Mouse (Mus musculus): ENCODE measurements at regions not wholly inside any gene's neighbourhood (a gene's known extent, or its start where the extent isn't known, plus 50 kb on each side); places are given as distances from the start of the nearest gene placed in this dataset.

DNA sequence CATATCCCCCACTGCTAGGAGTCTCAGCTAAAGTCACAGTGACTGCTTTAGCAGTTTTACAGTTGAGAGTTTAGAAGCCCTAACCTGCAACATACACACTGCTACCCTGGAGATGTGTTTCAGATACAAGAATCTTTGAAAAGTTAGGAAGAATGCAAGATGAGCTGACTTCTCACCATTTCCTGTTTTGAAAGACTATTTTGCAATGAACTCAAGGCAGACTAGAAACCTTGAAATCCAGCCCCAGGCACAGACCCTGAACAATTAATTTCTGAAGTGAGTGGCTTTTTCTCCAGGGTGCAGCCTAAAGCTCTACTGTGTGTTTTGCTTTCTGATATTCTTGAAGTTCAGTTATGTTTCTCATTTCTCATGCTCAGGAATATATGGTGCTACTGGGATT lies 440.6 kb downstream of the Nebl start:
- DNase-seq: no peak

GRCm38 (mm10) chr2:17287598-17287997 lies 443.7 kb downstream of the Nebl start:
- peak; percentile 72 for DNase-seq

GRCm38 (mm10) chr2:17249960-17250359 lies 481.3 kb downstream of the Nebl start:
- DNase-seq: no peak

- DNase-seq: no peak
Measured at GRCm38 (mm10) chr2:17245821-17246220, 485.4 kb downstream of the Nebl start.

GRCm38 (mm10) chr2:17215607-17216006 lies 515.7 kb downstream of the Nebl start:
- DNase-seq: no peak

- DNase-seq: no peak
Measured at GRCm38 (mm10) chr2:17214881-17215280, 516.4 kb downstream of the Nebl start.

DNA sequence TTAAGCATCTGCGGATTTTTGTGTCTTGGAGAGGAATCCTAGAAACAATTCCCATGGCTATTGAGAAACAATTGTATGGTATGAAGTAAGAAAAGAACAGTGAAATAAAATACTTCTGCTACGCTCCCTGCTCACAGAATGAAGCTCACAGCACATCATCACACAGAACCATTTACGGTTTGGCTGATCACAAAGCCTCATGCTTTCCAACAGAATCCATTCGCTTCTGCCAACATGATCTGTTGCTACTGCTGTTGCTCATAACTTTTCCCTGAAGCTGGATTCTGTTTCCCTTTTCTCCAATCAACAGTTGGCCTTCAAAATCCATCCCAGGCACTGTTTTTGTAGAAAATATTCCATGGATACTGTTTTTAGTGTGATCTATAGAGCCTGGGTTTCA lies 518.7 kb downstream of the Nebl start:
- DNase-seq: no peak

DNA sequence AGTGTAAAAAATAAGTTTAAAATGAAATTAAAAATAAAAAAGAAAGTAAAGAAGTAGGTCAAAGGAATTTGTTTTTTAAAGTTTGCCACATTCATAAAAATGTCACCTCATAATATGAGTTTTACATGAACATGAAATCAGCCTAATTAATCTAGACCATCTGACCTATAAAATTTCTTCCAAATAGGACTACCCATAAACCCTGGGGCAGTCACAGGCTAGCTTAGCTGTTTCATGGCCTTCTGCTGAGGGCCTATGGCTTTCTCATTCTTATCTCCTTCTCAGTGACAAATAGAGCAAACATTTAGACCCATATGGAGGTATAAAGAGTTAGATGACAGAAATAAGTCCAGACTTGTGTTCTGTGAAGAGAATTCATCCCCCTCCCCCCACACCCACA lies 520.2 kb downstream of the Nebl start:
- no peak for DNase-seq

DNA sequence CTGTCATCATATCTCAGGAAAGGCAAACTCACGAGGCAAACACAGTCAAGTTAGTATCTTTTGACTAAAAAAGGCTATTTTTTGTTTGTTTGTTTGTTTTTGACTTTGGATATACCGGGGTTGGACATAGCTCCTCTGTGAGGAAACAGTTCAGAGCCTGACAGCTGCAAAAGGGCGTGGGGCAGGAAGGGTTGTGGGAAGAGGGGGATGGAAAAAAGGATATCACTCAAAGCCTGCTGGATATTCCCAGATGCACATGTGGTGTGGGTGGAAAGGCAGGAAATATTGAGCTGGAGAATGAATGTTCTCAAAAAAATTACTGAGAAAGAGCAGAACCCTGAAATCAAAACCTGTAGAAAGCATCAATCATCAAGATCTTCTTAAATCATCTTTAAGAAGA lies 537.7 kb downstream of the Nebl start:
- no peak for DNase-seq

- no peak for DNase-seq
Measured at GRCm38 (mm10) chr2:17189169-17189568, 542.1 kb downstream of the Nebl start.

DNA sequence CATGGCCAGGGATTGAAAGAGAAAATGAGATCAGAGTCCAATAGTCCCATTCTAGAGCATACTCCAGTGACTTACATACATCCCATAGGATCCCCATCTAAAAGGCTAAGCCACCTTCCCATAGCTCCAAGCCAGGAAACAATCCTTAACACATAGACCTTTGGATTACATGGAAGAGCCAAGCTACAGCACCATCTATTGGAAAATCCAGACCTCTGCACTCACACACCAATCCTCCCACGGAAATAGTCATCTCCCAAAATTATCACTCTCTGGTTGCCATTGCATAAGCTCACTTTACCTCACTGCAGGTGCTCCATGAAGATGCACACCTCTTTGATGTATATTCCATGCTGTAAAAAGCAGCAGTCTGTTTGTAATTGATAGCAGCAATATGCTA lies 543.4 kb downstream of the Nebl start:
- no peak for DNase-seq

DNA sequence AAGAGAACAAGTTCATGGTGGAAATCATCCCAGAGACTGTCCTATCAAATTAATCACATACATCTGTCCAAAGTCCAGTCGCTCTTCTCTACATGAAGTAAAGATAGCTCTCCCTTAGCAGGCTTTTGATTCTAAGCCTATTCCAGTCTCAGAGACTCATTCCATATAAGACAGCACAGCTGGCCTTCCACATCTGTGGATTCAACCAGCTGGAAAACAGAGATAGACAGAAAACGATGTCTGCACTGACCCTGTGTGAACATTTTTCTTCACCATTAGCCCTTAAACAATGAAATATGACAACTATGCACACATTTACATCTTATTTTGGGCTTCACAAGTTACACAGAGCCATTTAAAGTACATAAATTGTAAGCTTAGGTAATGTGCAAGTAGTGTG lies 547.6 kb downstream of the Nebl start:
- no peak for DNase-seq

DNA sequence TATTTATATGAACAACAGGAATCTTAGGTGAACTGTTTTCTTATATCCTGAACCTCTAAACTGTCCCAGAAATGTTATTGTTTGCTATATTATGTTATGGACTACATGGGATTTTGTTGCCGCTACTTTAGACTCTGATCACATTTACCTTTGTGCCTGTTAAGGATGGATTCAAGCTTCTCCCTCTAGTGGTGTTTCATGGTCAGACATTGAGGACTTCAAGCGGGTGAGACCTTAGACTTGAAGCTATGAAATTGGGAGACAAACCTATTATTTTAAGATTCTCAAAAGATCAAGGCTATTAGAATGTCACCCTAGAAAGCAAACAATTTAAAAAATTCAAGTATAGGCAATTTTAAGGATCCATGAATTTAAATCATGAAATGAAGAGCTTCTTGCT lies 549.7 kb downstream of the Nebl start:
- DNase-seq: no peak

GRCm38 (mm10) chr2:17168896-17169295 lies 562.4 kb downstream of the Nebl start:
- DNase-seq: no peak

DNA sequence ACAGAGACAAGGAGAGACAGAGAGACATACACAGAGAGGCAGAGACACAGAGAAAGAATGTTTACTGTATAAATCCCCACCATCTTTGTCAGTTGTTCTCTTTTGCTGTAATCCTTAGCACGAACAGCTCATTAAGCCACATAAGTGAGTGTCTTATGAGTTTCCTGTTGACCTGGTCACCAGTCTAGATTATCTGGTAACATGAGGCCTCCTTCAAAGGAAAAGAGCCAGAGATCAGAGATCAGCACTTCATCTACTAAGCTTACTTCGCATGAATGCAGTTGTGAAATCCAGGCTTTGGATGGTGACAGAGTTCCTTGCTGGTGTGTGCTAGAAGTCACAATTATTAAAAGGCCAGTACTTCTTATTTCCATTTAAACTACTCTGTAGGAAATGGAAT lies 566.2 kb downstream of the Nebl start:
- DNase-seq: peak; percentile 45

- DNase-seq: peak; percentile 45
Measured at GRCm38 (mm10) chr2:17158463-17158862, 572.8 kb downstream of the Nebl start.

- no peak for DNase-seq
Measured at GRCm38 (mm10) chr2:17157336-17157735, 573.9 kb downstream of the Nebl start.

GRCm38 (mm10) chr2:17155596-17155995 lies 575.7 kb downstream of the Nebl start:
- DNase-seq: no peak

DNA sequence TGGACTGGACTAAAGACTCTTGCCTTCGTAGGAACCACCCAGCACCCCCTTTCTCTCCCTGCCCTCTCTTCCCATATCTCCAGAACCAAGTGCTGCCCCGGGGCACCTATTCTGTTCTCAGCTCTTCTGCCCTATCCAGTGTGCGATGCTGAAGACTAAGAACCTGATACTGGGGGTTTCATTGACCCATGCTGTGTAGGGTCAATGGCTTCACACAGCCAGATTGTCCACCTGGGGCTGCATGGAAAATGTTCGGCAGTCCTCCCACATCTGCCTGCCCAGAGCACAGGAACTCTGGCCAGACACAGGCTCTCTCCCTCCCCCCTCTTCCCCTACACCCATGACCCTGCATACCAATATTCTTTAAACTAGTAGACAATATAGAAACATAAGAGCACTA lies 607.6 kb downstream of the Nebl start:
- DNase-seq: no peak

DNA sequence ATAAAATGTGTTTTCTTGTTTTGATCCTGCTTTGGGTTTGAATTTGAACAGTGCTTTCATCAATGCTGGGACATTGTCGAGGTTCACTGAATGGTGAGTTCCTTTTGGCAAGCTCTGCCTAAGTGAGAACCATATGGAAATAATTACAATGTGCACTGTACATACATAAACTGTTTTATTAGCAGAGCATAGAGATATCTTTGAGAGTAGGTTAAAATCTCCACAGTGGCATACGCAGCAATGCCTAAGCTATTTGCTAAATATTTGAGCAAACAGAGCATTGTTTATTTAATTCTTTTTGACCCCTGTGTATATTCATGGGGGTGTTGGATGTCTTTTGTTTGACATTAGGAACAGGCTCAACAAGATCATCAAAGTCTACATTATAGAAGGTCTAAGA lies 614.0 kb downstream of the Nebl start:
- no peak for DNase-seq

GRCm38 (mm10) chr2:17111177-17111576 lies 620.1 kb downstream of the Nebl start:
- DNase-seq: no peak

- no peak for DNase-seq
Measured at GRCm38 (mm10) chr2:17101161-17101560, 630.1 kb downstream of the Nebl start.

DNA sequence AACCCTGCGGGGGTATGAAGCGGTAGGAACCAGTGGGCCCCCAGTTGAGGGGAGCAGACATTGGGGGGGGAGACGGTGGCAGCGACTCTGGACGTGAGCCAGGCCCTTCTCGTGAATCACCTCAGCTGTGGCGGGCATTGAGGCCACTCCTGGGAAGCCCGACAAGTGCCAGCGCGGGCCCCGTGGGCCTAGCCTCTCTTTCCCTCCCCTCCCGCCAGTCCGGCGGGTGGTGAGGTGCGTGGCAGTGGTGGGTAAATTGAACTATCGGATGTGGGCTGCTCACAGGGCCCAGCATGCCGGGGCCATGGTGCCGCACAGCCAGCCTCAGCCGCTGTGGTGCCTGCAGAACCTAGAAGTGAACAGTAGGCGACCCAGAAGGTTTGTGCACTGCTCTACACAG lies 633.7 kb downstream of the Nebl start:
- DNase-seq: no peak

DNA sequence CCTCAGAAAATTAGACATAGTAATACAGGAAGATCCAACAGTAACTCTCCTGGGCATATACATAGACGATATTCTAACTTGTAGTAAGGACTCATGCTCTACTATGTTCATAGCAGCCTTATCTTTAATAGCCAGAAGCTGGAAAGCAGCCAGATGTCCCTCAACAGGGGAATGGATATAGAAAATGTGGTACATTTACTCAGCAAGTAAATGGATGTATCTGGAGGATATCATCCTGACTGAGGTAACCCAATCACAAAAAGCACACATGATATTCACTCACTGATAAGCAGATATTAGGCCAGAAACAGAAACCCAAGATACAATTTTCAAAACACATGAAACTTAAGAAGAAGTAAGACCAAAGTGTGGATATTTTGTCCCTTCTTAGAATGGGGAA lies 639.8 kb downstream of the Nebl start:
- no peak for DNase-seq

DNA sequence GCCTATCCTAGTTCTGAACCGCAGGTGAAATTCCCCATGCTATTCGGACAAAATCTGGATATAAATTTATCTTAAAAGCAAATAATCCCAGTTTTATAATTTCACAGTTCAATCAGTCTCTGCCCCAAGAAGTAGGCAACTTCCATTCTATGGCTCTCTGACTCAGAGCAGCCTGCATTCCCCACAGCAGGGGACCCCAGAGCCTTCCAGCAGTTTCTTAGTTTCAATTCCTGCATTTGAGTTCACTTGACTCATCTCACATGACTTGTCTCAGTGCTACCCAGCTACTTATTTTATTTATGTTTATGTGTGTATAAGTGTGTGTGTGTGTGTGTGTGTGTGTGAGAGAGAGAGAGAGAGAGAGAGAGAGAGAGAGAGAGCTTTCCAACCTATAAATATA lies 650.0 kb downstream of the Nebl start:
- DNase-seq: no peak
